Mouse (Mus musculus): ENCODE results near the gene Rps5. TPM values are rescaled to one million over a fixed set of nuclear protein-coding genes. Genes with fewer than 3 reads are reported as not detected.
"Not testable (repeated sequence)": the region's sequence is repeated elsewhere in the genome, so short reads cannot be mapped to it uniquely, and the experiment has no call there.

The Rps5 gene
- total RNA-seq, 1 experiment from 2014 or later: 425 TPM

GRCm38 (mm10) chr7:12922729-12923128 is 639 bp downstream of the Rps5 start:
- ATAC-seq (ENCODE audit: extremely low read depth, insufficient number of reproducible peaks, low FRiP score, poor library complexity, severe bottlenecking): no peak

GRCm38 (mm10) chr7:12926316-12926715 is 4.2 kb downstream of the Rps5 start:
- ATAC-seq (ENCODE audit: extremely low read depth, insufficient number of reproducible peaks, low FRiP score, poor library complexity, severe bottlenecking): no peak

DNA sequence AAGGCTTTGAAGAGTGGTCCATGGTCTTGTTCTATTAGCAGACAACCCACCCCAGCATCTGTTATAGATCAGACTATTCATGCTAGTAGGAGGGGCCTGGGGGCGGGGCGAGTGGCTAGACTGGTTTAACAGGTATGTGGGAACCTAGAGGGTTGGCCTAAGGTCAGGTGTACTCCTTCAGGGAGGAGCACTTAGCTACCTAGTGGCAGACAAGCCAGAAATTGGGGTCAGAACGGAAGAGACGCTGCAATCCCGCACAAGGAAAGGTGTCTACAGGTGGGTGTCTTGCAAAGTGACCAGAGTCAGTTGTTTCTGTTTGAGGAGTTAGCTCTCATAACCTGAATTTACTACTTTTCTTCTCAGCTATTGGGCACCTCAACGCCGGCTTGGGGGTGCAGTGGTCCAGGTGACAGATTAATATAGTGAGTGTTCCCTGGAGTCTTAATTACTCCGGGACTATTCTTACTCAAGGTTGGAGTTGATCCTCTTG is 5.1 kb downstream of the Rps5 start, which contains the start of gene Rnf225:
Gene Rnf225 (plus strand): TSS at position 226 of the 490 bp plus-strand sequence.
- no peak for ATAC-seq (ENCODE audit: extremely low read depth, insufficient number of reproducible peaks, low FRiP score, poor library complexity, severe bottlenecking)

- no peak for ATAC-seq (ENCODE audit: extremely low read depth, insufficient number of reproducible peaks, low FRiP score, poor library complexity, severe bottlenecking)
Measured at GRCm38 (mm10) chr7:12927693-12928589, 5.9 kb downstream of the Rps5 start.

- ATAC-seq (ENCODE audit: extremely low read depth, insufficient number of reproducible peaks, low FRiP score, poor library complexity, severe bottlenecking): no peak
Measured at GRCm38 (mm10) chr7:12933615-12934140, 11.6 kb downstream of the Rps5 start.

DNA sequence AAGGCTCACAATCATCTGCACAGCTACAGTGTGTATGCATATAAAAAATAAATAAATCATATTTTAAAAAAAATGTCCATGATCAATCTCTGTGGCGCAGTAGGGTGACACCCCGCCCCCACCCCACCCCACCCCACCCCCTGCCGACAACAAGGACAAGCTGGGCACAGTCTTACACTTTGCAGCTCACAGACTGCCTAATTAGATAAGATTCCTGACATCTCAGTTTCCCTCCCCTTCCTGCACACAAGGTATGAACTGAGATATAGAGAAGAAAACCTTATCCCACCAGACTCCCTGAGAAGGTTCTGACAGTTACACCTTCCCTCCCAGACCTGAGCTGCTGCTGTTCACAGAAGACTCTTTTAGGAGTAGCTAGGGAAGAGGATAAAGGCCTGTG is 12.7 kb downstream of the Rps5 start:
- no peak for ATAC-seq (ENCODE audit: extremely low read depth, insufficient number of reproducible peaks, low FRiP score, poor library complexity, severe bottlenecking)

- not testable (repeated sequence) for ATAC-seq (ENCODE audit: extremely low read depth, insufficient number of reproducible peaks, low FRiP score, poor library complexity, severe bottlenecking)
Measured at GRCm38 (mm10) chr7:12937254-12937803, 15.2 kb downstream of the Rps5 start.

DNA sequence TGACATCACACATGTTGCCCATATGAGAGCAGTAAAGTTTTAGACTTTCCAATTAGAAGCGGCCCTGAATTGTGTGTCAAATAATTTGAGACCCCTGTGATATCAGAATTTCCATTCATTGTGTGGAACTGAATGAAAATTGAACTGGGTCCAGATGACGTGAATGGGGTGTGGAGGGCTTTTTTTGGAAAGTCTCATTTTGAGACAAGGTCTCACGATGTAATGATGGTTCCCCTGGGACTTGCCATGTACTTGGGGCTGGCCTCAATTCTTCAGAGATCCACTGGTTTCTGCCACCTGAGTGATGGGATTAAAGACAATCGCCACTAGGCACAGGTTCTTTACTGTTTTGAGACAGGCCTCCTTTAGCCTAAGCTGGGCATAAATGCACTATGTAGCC is 18.5 kb downstream of the Rps5 start:
- no peak for ATAC-seq (ENCODE audit: extremely low read depth, insufficient number of reproducible peaks, low FRiP score, poor library complexity, severe bottlenecking)

GRCm38 (mm10) chr7:12943488-12943887 is 21.4 kb downstream of the Rps5 start:
- peak; percentile 72 for ATAC-seq (ENCODE audit: extremely low read depth, insufficient number of reproducible peaks, low FRiP score, poor library complexity, severe bottlenecking)

- peak; percentile 98 for ATAC-seq (ENCODE audit: extremely low read depth, insufficient number of reproducible peaks, low FRiP score, poor library complexity, severe bottlenecking)
Measured at GRCm38 (mm10) chr7:12949032-12949871, 27.2 kb downstream of the Rps5 start.

GRCm38 (mm10) chr7:12949872-12950229 is 27.8 kb downstream of the Rps5 start:
- no peak for ATAC-seq (ENCODE audit: extremely low read depth, insufficient number of reproducible peaks, low FRiP score, poor library complexity, severe bottlenecking)

DNA sequence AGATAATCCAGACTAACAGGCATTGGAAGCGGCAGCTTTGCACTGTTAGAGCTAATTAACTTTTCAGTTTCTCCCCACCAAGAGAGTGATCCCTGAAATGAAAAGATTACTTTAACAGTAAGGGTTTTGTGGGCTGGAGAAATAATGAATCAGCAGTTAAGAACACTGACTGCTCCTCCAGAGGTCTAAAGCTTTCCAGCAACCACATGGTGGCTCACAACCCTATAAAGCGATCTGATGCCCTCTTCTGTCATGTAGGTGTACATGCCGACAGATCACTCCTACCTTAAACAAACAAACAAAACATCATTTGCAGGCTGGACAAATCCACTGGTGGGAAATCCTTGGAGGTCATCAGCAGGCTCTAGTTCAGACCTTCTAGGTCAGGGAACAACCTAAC is 32.8 kb downstream of the Rps5 start:
- no peak for ATAC-seq (ENCODE audit: extremely low read depth, insufficient number of reproducible peaks, low FRiP score, poor library complexity, severe bottlenecking)

DNA sequence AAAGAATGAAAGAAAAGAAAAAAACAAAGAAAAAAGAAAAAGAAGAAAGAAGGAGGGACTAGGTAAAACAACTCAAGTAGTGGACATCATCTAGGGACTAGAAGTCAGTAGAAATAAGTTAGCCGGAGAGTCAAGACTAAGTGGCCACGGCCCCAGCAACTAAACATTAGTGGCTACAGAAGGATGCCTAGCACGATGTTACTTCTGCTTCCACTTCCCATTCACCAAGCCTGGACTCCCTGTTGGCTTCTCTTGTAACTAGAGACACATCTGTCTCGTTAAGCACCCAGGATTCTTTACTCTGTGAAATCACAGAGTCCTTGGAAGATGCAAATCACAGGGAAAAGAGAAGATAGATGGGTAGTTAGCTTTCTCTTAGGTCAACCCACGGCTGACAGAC is 35.4 kb downstream of the Rps5 start:
- no peak for ATAC-seq (ENCODE audit: extremely low read depth, insufficient number of reproducible peaks, low FRiP score, poor library complexity, severe bottlenecking)

DNA sequence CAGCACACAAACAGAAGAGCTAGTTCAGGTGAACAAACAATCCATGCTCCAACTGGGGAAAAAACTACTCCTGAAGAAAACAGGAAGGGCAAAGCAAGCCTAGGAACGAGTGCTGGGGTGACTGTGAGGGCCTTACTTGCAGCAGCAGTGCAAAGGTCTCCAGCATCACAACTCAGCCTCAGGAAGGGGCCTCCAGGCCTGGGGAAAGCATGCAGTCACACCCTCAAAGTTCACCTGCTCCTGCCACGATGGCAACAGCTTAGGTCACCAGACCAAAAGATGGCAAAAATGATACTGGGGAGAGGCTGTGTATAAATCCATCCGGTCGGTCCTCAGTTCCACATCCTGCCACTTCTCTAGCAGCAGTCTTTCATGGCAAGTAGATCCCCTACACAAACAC is 36.9 kb downstream of the Rps5 start:
- no peak for ATAC-seq (ENCODE audit: extremely low read depth, insufficient number of reproducible peaks, low FRiP score, poor library complexity, severe bottlenecking)

- ATAC-seq (ENCODE audit: extremely low read depth, insufficient number of reproducible peaks, low FRiP score, poor library complexity, severe bottlenecking): no peak
Measured at GRCm38 (mm10) chr7:12959718-12960117, 37.6 kb downstream of the Rps5 start.

DNA sequence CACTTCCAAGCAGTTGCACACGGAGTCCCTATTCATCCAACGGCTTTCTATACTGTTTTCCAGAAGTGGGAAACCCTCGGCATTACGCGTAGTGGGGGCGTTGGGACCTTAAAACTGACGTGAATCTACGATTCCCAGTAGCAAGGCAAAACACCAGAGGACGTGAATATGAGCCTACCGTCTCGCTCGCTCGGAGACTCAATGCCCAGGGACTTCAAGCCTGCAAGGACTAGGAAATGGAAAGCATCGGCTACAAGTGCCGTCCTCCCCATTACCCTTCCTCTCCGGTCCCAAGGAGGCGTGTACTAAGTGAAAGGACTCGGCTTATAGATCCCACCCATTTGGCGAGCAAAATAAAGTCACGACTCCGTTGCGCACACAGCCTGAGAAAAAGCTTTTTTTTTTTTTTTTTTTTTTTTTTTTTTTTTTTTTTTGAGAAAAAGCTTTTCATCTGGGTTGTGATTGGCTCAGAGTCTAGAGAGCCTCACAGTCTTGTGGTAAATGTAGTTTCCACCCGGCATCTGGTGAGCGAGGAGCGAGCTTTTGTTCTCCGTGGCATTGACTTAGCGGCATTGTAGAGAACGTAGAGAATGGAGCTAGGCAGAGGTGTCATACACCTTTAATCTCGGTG is 39.5 kb downstream of the Rps5 start:
- ATAC-seq (ENCODE audit: extremely low read depth, insufficient number of reproducible peaks, low FRiP score, poor library complexity, severe bottlenecking): peak; percentile 70

- ATAC-seq (ENCODE audit: extremely low read depth, insufficient number of reproducible peaks, low FRiP score, poor library complexity, severe bottlenecking): peak; percentile 90
Measured at GRCm38 (mm10) chr7:12965678-12966091, 43.6 kb downstream of the Rps5 start, which contains the start of gene Zfp324. Gene Zfp324, plus strand, starts transcription at chr7:12965838.

GRCm38 (mm10) chr7:12966104-12966845 is 44.2 kb downstream of the Rps5 start:
- no peak for ATAC-seq (ENCODE audit: extremely low read depth, insufficient number of reproducible peaks, low FRiP score, poor library complexity, severe bottlenecking)

Data from neutrophil, adult 5-6 weeks (primary cell).